Mouse (Mus musculus) neutrophil, adult 5-6 weeks (primary cell): ENCODE results near the gene Slc39a11. TPM values are rescaled to one million over a fixed set of nuclear protein-coding genes. Genes with fewer than 3 reads are reported as not detected.

Experiments
- ATAC-seq: fragments of 151-379, 151-347 bp; 2 replicates; pipeline ENCODE4 v1.8.0; 2017; ENCODE audit warnings: mild to moderate bottlenecking, moderate TSS enrichment; ENCODE audit not compliant: insufficient number of reproducible peaks, poor library complexity, low FRiP score, severe bottlenecking; ENCODE audit errors: extremely low read depth
- total RNA-seq: library from RNA; stranded (forward); fragments of 200-1000 nt; gene quantifications from 2 replicates; pipeline ENCODE4 v1.2.3, GENCODE M21; 2017

Gene Slc39a11
- total RNA-seq, 1 experiment from 2014 or later = 3.3 TPM

DNA sequence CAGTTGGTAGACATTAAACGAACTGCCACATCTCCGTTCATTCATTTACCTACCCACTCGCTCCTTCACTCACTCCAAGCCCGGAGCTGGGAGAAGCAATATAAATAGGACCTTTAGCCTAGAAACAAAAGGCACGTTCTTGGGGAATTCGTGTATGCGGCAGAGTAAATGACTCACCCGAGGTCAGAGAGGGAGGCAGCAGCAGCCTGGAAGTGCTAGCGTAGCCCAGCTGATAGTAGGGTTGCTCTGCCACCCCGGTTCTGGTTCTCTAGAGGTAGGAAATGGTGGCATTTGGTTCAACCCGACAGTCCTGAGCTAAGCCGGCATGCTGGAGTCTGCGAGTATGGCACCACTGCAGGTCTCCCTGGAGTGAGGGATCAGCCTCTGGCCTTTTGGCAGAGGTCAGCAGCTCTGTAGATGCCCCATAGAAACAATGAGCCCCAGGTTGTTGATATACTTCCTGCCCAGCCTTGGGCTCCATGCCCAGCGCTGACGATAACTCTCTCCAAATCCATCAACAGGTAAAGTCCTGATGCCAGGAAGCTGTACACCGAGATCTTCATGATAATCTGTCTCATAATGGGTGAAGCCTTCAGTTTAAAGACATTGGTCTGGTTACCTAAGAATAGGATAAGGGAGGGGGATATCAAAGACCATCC lies 440.5 kb downstream of the Slc39a11 start:
- no peak for ATAC-seq

GRCm38 (mm10) chr11:113208521-113209072 lies 441.3 kb downstream of the Slc39a11 start:
- ATAC-seq = no peak

DNA sequence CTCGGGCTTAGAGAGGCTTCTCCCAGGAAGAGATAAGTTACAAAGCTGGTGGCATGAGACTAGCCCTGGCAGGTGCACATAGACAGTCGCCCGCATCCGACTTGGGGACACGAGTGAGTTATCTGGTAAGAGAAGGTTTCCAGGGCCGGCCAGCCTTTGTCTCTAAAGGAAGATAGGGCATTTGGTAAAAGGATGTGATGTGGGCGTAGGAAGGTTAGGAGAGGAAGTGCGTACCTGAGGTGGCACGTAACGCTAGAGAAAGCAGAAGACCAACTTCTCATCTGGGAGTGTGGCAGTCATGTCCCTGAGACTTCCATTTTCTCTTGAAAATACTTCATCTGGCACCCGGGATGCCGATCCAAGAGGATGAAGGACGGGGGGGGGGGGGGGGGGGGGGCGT lies 441.9 kb downstream of the Slc39a11 start:
- ATAC-seq = peak; percentile 62; the same call in 1 of the 2 replicates

GRCm38 (mm10) chr11:113206099-113206498 lies 443.8 kb downstream of the Slc39a11 start:
- no peak for ATAC-seq

- peak; percentile 51; the same call in 1 of the 2 replicates for ATAC-seq
Observed at GRCm38 (mm10) chr11:113203008-113203407, 446.9 kb downstream of the Slc39a11 start.

DNA sequence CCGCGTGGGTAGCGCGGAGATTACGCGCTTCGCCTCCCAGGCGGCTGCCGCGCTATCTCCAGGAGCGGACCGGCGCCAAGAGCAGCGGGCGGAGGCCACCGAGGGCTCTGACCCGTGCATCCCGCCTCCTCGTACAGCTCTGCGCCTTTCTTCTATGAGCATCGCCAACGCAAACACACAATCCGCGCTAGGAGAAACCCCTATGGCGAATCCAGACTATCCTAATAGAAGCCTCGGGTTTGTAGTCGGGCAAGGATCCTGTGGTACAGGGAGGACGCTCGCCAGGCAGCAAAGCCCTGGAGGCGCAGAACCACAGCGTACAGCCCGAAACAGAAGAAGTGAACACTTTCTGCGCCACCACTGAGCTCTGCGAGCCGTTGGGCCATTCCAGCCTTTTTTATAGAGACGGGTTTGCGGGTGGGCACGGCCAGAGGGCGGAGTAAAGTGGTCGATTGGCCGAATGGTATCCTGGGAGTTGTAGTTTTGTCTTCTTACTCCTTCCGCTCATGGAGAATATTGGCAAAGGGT lies 448.3 kb downstream of the Slc39a11 start:
- peak; percentile 65 for ATAC-seq

DNA sequence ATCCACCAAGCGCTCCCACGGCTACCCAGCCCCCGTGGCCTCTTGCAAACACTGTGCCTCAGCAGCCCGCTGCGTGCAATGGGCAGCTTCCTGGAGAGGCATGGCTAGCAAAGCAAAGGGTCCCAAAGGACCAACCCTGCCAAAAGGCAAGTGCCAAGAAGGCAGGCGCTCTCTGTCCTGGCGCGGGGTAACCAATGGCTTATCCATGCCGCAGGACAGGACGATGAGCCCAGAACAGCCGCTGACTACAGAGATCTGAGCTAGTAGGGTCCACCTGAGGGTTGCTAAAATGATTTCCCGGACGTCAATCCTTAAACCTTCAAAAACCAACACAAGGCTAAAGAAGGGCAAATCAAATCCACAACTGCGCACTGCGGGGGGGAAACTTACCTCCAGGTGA lies 449.0 kb downstream of the Slc39a11 start:
- ATAC-seq = no peak

GRCm38 (mm10) chr11:113198586-113198985 lies 451.3 kb downstream of the Slc39a11 start:
- ATAC-seq = no peak

GRCm38 (mm10) chr11:113197624-113198023 lies 452.3 kb downstream of the Slc39a11 start:
- no peak for ATAC-seq

- no peak for ATAC-seq
Observed at GRCm38 (mm10) chr11:113196234-113197007, 453.5 kb downstream of the Slc39a11 start.

Other genes with a start within 250 kb of the Slc39a11 start
- not detected in 2 replicates for gene Sstr2, start 30.7 kb downstream of the Slc39a11 start, total RNA-seq
- 36.3 and 37.8 TPM in 2 replicates for gene Cog1, start 910 bp downstream of the Slc39a11 start, total RNA-seq
- 34.7 and 39.0 TPM in 2 replicates for gene Fam104a, start 34.1 kb upstream of the Slc39a11 start, total RNA-seq
- 32.9 and 36.5 TPM in 2 replicates for gene D11Wsu47e, start 34.3 kb upstream of the Slc39a11 start, total RNA-seq
- gene Cpsf4l, start 59.9 kb upstream of the Slc39a11 start, total RNA-seq = not detected in 2 replicates
- gene Cdc42ep4, start 101.8 kb upstream of the Slc39a11 start, total RNA-seq = 14.5 and 17.9 TPM in 2 replicates